Mouse (Mus musculus): ENCODE measurements around the gene Als2cr12.
"Not testable (repeated sequence)": the region's sequence is repeated elsewhere in the genome, so short reads cannot be mapped to it uniquely, and the experiment has no call there.

The Als2cr12 gene

DNA sequence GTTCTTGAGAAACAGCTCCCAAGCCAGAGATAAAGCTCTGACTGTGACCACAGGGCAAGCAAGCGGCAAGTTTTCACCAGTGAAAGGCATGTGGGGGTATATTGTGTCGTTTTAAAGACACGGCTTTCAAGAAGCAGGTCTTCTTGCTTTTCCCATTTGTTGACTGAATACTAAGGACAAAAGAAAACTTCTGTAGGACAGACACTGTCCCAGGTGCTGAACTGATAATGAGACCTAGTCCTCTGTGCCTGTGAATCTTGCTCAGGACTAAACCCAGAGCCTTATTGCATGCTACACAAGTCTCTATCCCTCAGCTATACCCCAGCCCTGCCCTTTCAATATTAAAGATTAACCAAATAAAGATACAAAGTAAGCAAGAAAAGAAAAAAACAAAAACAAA, 79.6 kb downstream of the Als2cr12 start:
- no peak for DNase-seq (ENCODE audit: extremely low read depth, low read depth, low spot score)

DNA sequence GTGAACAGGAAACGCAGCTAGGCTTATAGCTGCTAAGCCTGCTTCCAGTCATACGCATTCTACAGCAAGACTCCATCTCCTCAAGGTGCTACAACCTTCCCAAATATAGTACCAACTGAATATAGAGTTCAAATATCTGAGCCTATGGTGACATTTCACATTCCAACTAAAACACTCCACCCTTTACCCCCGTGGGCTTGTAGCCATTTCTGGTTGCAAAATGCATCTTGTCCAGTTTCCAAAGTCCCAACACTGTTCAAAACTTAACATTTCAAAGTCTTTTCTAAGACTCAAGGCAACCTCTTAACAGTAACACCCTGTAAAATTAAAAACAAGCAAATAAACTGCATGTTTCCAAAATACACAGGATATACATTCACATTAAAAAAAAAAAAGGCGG, 80.6 kb downstream of the Als2cr12 start:
- DNase-seq (ENCODE audit: extremely low read depth, low read depth, low spot score): no peak

DNA sequence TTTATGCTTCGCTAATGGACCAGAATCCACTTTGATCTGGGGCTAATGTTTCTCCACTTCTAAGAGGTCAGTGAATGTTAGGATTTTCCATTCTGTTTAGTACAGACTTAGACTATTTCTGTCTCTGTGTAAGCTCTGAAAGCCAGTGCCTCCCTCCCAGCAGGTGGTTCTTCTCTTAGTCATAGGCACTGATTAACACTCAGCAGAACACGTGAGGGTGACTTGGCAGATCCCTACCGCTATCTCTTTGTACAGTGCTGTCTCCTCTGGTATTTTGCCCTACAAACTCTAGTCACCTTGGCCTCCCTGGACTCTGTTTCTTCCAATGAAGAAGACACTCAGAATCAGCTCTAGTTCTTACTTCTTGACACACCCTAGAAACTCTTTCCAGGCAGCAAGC, 81.4 kb downstream of the Als2cr12 start:
- DNase-seq (ENCODE audit: extremely low read depth, low read depth, low spot score): no peak

DNA sequence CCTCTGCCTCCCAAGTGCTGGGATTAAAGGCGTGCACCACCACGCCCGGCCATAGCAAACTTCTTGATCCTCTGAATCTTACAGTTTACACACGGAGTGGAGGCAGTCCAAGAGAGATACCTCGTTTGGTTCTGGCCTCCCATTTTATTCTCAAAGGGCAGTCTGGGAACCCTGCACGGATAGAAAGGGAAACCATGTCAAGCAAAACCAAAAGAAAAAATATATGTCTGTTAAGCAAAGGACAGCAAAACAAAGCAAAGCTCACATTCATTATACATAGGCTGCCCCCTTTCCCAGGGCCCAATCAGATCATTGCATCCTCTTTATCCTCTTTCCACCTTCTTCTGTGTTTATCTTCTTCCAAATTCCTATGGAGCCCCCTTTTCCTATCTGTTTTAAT, 82.0 kb downstream of the Als2cr12 start:
- DNase-seq (ENCODE audit: extremely low read depth, low read depth, low spot score): no peak

DNA sequence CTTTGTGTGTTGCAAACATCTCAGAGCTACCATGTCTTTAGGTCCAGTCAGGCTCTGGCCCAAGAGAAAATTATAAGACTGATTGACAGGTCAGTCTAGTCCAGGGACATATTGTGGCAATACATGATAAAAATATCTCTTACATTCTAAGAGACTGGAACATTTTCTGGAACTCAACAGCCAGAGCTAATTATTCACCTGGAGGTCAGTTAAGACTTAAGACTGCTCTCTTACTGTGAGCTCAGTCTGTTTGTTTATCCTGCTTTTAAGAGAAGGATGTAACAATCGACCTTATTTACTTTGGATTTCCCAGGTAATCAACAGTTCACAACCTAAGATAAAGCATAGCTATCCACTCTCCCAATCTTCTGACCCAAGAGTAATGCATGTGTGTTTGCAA, 85.2 kb downstream of the Als2cr12 start:
- no peak for DNase-seq (ENCODE audit: extremely low read depth, low read depth, low spot score)

DNA sequence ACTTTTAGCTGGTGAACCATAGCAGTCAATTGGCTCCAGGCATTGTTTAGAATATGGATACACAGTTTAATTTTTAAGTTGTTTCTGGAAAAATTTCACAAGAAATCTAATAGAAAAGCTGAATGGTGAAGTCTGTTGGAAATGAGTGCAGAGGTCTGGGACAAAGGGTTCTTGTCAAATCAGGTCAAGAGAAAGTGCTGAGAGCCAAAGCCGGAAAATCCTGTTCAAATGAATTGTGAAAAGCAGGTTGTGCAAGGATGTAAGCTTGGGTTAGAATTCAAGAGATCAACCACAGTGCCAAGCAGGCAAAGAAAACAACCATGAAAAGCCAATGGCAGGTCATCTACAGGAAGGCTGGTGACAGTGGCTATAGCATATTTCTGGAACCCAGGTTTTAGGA, 85.6 kb downstream of the Als2cr12 start:
- DNase-seq (ENCODE audit: extremely low read depth, low read depth, low spot score): peak; percentile 98

DNA sequence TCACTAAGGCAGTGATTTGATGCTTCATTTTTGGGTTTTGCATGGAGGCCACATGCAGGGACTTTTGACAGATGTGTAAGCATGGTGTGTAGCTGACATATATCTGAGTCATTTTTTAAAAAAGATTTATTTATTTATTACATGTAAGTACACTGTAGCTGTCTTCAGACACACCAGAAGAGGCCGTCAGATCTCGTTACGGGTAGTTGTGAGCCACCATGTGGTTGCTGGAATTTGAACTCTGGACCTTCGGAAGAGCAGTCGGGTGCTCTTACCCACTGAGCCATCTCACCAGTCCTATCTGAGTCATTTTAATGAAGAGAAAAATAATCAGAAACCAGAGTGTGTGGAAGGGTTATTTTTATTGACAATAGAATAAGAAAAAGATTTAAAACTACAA, 86.2 kb downstream of the Als2cr12 start:
- not testable (repeated sequence) for DNase-seq (ENCODE audit: extremely low read depth, low read depth, low spot score)

DNA sequence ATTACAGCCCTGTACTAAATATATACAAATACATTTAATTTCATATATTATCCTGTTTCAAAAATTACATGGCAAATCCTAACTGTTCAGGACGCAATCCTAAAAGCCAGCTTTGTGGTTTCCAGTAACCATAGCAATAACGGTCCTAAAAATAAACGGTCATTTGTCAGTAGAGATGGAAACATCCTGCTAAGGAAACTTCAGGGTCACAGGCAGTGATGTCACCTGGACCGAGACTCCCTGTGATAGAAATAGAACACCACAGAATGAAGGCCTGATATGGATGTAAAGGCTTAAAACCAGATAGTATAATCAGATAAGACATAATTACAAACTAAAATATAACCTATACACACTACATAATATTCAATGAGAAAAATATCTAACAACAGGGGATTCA, 92.1 kb downstream of the Als2cr12 start:
- DNase-seq (ENCODE audit: extremely low read depth, low read depth, low spot score): no peak

DNA sequence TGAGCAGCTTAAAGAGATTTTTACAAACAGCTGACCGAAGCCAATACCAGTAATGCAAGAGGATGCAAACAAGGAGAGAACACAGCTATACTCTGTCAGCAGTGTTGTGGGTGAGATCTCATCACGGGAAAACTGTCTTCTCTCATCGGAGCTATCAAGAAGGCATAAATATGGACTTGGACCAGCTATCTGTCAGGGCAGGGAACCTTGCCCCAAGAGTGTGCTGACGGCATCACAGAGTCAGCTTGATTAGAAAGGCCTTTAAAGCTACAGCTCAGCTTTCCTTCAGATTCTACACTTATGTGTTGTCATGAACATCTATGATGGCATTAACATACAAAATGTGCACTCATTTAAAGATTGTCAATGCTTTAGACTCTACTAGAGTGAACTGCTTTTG, 93.1 kb downstream of the Als2cr12 start:
- no peak for DNase-seq (ENCODE audit: extremely low read depth, low read depth, low spot score)
